Mouse (Mus musculus) liver, embryonic 12.5 days (tissue): ENCODE results near the gene Gnat1. TPM values are rescaled to one million over a fixed set of nuclear protein-coding genes. Genes with fewer than 3 reads are reported as not detected.

Experiments used
- ATAC-seq: fragments of 200-750 bp; cut with Nextera tagmentation; 2 replicates; pipeline ENCODE4 v1.8.0; 2017; ENCODE audit warnings: moderate number of reproducible peaks, mild to moderate bottlenecking, moderate library complexity
- H3K27ac ChIP-seq: fragments of 300-500 bp; sonication (generic); 2 replicates; pipeline ENCODE4 v1.5.1; 2016; ENCODE audit warnings: mild to moderate bottlenecking
- H3K27me3 ChIP-seq: fragments of 300-500 bp; sonication (generic); replicated peaks from 2 replicates; pipeline ENCODE4 v1.6.1; 2016; ENCODE audit warnings: mild to moderate bottlenecking, moderate library complexity
- H3K36me3 ChIP-seq: fragments of 300-500 bp; sonication (generic); 2 replicates; pipeline ENCODE4 v1.6.1; 2016; ENCODE audit warnings: mild to moderate bottlenecking, moderate library complexity
- H3K4me1 ChIP-seq: fragments of 300-500 bp; sonication (generic); 2 replicates; pipeline ENCODE4 v1.6.1; 2016
- H3K4me2 ChIP-seq: fragments of 300-500 bp; sonication (generic); 2 replicates; pipeline ENCODE4 v1.6.1; 2016; ENCODE audit warnings: mild to moderate bottlenecking, moderate library complexity
- H3K4me3 ChIP-seq: fragments of 300-500 bp; sonication (generic); 2 replicates; pipeline ENCODE4 v1.5.1; 2016; ENCODE audit warnings: mild to moderate bottlenecking, moderate library complexity
- H3K9ac ChIP-seq: fragments of 300-500 bp; sonication (generic); 2 replicates; pipeline ENCODE4 v1.6.1; 2016; ENCODE audit warnings: mild to moderate bottlenecking, moderate library complexity
- H3K9me3 ChIP-seq: fragments of 300-500 bp; sonication (generic); replicated peaks from 2 replicates; pipeline ENCODE4 v1.6.1; 2016; ENCODE audit warnings: mild to moderate bottlenecking, moderate library complexity
- WGBS: fragments of 180-500 bp; shearing (Covaris S2); methylation state at CpG from one replicate; pipeline ENCODE4 v1.1.7; 2016; ENCODE audit not compliant: insufficient replicate concordance; 5-methylcytosine and 5-hydroxymethylcytosine counted together
- polyA plus RNA-seq: library from polyadenylated mRNA; unstranded; fragments of >200 nt; fragmentation: Nextera tagmentation; extraction: Ambion mirVana; gene quantifications from 2 replicates; pipeline ENCODE4 v1.2.1, GENCODE M21; 2016

Gene Gnat1
- polyA plus RNA-seq, 1 experiment from 2014 or later, result 2.4 TPM

GRCm38 (mm10) chr9:107698611-107699190 lies 19.2 kb upstream of the Gnat1 start:
- 40% methylated on average over 14 of the region's 14 CpGs for WGBS
- H3K9ac ChIP-seq, result no peak overlapping the region
- H3K27ac ChIP-seq, result no peak overlapping the region
- peaks cover 32% of the 10 kb centered on the region for H3K4me1 ChIP-seq
- no peaks in the 10 kb centered on the region for H3K9me3 ChIP-seq
- no peak overlapping the region for H3K4me2 ChIP-seq
- no peak overlapping the region for H3K4me3 ChIP-seq
- peaks cover 77% of the 10 kb centered on the region for H3K27me3 ChIP-seq
- ATAC-seq, result no peak
- no peaks in the 10 kb centered on the region for H3K36me3 ChIP-seq

- Histone ChIP-seq H3K36me3 (no peaks in the 10 kb centered on the region), H3K4me3 (no peak overlapping the region), H3K4me1 (peaks cover 34% of the 10 kb centered on the region), H3K9me3 (no peaks in the 10 kb centered on the region), H3K9ac (no peak overlapping the region), H3K27me3 (peaks cover 73% of the 10 kb centered on the region), H3K27ac (no peak overlapping the region), H3K4me2 (no peak overlapping the region)
- ATAC-seq, result no peak
- WGBS, result 50% methylated on average over 14 of the region's 14 CpGs
Observed at GRCm38 (mm10) chr9:107697811-107698521, 18.5 kb upstream of the Gnat1 start.

GRCm38 (mm10) chr9:107696845-107697610 lies 17.5 kb upstream of the Gnat1 start:
- peak; percentile 6; the same call in 1 of the 2 replicates for ATAC-seq
- Histone ChIP-seq H3K9ac (no peak overlapping the region), H3K27me3 (peaks cover 72% of the 10 kb centered on the region), H3K36me3 (0 out of 2 replicates have a peak, but pooled peaks cover under 1% of the 10 kb centered on the region), H3K4me1 (peaks cover 36% of the 10 kb centered on the region), H3K4me3 (no peak overlapping the region), H3K4me2 (no peak overlapping the region), H3K27ac (no peak overlapping the region), H3K9me3 (no peaks in the 10 kb centered on the region)
- 45% methylated on average over 9 of the region's 9 CpGs for WGBS

- Histone ChIP-seq H3K36me3 (peaks cover 6% of the 10 kb centered on the region; the same call in 1 of the 2 replicates), H3K4me3 (no peak overlapping the region), H3K27me3 (peaks cover 77% of the 10 kb centered on the region), H3K9me3 (no peaks in the 10 kb centered on the region), H3K4me2 (no peak overlapping the region), H3K4me1 (peaks cover 36% of the 10 kb centered on the region), H3K27ac (no peak overlapping the region), H3K9ac (no peak overlapping the region)
- 29% methylated on average over 6 of the region's 6 CpGs for WGBS
- ATAC-seq, result no peak
Observed at GRCm38 (mm10) chr9:107696106-107696479, 16.6 kb upstream of the Gnat1 start.

DNA sequence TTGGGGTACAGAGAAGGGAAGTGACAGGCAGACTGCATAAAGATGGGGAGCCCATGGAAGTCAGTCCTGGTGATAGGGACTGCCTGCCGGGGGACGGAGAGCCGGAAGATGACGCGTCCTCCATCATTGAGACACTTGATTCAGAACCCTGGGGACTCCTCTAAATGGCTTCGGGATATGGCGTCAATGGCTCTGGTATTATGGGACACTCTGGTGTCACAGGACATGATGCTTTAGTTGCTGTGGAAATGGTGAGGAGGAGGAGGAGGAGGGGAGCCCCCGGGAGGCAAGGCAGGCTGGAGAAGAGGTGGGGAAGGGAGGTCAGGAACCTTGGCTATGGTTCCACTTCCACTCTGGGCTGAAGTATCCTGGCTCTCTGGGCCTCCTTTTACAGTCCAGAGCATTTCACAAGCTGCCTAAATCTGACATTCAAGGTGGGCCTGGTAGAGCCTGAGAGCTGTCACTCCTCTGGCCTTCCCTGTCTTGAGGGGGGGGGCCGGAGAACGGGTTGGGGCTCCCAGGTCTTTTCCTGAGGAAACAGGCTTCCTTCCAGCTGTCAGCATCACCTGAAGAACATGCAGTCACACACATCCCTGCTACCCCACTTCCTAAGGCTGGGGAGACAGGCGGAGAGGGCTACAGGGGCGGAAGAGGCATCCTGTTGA lies 16.1 kb upstream of the Gnat1 start:
- 73% methylated on average over 12 of the region's 12 CpGs for WGBS
- peaks cover 6% of the 10 kb centered on the region; the same call in 1 of the 2 replicates for H3K36me3 ChIP-seq
- no peak overlapping the region for H3K4me3 ChIP-seq

DNA sequence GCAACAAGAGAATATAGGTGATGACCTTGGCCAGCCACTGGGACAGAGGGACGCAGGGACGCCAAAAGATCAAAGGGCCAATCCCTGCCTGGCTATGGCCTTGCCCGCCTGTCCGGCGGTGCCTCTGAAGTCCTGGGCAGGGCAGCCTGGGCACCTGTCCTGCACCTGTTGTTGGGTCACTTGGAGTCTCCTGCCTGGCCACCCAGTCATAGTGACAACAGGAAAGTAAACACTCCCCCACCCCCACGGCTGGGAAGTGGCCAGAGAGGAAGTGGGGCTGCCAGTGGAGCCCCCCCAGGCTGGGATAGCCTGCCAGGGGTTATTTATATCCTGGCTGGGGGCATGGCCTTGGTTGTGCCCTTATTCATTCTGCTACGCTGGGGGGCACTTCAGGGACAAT lies 15.1 kb upstream of the Gnat1 start:
- Histone ChIP-seq H3K4me2 (no peak overlapping the region), H3K4me3 (no peak overlapping the region), H3K27ac (no peak overlapping the region), H3K9ac (no peak overlapping the region), H3K4me1 (peaks cover 36% of the 10 kb centered on the region), H3K9me3 (no peaks in the 10 kb centered on the region), H3K36me3 (peaks cover 6% of the 10 kb centered on the region; the same call in 1 of the 2 replicates), H3K27me3 (peaks cover 69% of the 10 kb centered on the region)
- ATAC-seq, result no peak
- WGBS, result 61% methylated on average over 7 of the region's 7 CpGs

More for the DNA sequence above, 16.1 kb upstream of the Gnat1 start:
- Histone ChIP-seq H3K4me2 (no peak overlapping the region), H3K9ac (no peak overlapping the region), H3K27ac (no peak overlapping the region), H3K4me1 (peaks cover 36% of the 10 kb centered on the region), H3K27me3 (peaks cover 74% of the 10 kb centered on the region), H3K9me3 (no peaks in the 10 kb centered on the region)
- no peak for ATAC-seq

GRCm38 (mm10) chr9:107693433-107693987 lies 14.0 kb upstream of the Gnat1 start:
- Histone ChIP-seq H3K27me3 (peaks cover 61% of the 10 kb centered on the region), H3K4me2 (no peak overlapping the region), H3K9ac (no peak overlapping the region), H3K9me3 (no peaks in the 10 kb centered on the region), H3K27ac (no peak overlapping the region), H3K4me1 (peaks cover 29% of the 10 kb centered on the region), H3K36me3 (peaks cover 6% of the 10 kb centered on the region; the same call in 1 of the 2 replicates), H3K4me3 (no peak overlapping the region)
- WGBS, result 57% methylated on average over 4 of the region's 4 CpGs
- ATAC-seq, result no peak

- no peak for ATAC-seq
Observed at GRCm38 (mm10) chr9:107692785-107693184, 13.3 kb upstream of the Gnat1 start.

GRCm38 (mm10) chr9:107690391-107690790 lies 10.9 kb upstream of the Gnat1 start:
- Histone ChIP-seq H3K9me3 (no peaks in the 10 kb centered on the region), H3K4me1 (peaks cover 15% of the 10 kb centered on the region), H3K27ac (no peak overlapping the region), H3K9ac (no peak overlapping the region), H3K4me3 (no peak overlapping the region), H3K36me3 (peaks cover 10% of the 10 kb centered on the region; the same call in 1 of the 2 replicates), H3K27me3 (peaks cover 63% of the 10 kb centered on the region), H3K4me2 (no peak overlapping the region)
- no peak for ATAC-seq
- 44% methylated on average over 8 of the region's 8 CpGs for WGBS

More at GRCm38 (mm10) chr9:107692785-107693184, 13.3 kb upstream of the Gnat1 start:
- Histone ChIP-seq H3K27ac (no peak overlapping the region), H3K4me2 (no peak overlapping the region), H3K4me3 (no peak overlapping the region), H3K36me3 (peaks cover 7% of the 10 kb centered on the region; the same call in 1 of the 2 replicates), H3K27me3 (peaks cover 61% of the 10 kb centered on the region), H3K4me1 (peaks cover 24% of the 10 kb centered on the region), H3K9ac (no peak overlapping the region), H3K9me3 (no peaks in the 10 kb centered on the region)
- 44% methylated on average over 5 of the region's 5 CpGs for WGBS

- Histone ChIP-seq H3K9me3 (no peaks in the 10 kb centered on the region), H3K27me3 (peaks cover 64% of the 10 kb centered on the region), H3K4me1 (peaks cover 10% of the 10 kb centered on the region; the same call in 1 of the 2 replicates), H3K27ac (no peak overlapping the region), H3K4me2 (no peak overlapping the region), H3K36me3 (peaks cover 10% of the 10 kb centered on the region; the same call in 1 of the 2 replicates), H3K4me3 (no peak overlapping the region), H3K9ac (no peak overlapping the region)
- WGBS, result 58% methylated on average over 7 of the region's 7 CpGs
- no peak for ATAC-seq
Observed at GRCm38 (mm10) chr9:107688939-107689338, 9.4 kb upstream of the Gnat1 start.

DNA sequence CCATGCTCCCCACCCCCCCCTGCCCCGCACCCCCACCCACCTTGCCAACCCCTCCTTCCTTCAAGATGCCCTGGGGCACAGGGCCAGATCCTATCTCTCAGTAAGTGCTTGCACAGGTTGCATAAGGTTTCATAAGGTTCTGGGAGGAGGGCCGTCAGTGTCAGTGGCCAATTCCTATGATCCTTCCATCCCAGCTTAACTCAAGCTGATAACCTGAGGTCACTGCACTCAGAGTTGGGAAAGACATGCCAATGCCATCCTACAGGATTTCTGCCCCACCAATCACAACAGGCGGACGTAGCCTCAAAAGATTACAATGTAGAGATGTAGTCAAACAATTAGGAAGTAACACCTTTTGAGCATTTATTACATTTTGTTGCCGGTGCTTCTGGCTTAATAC lies 8.9 kb upstream of the Gnat1 start:
- H3K27ac ChIP-seq, result no peak overlapping the region
- WGBS, result 61% methylated on average over 5 of the region's 5 CpGs
- H3K4me2 ChIP-seq, result no peak overlapping the region
- no peaks in the 10 kb centered on the region for H3K9me3 ChIP-seq
- H3K9ac ChIP-seq, result no peak overlapping the region
- ATAC-seq, result no peak
- H3K4me3 ChIP-seq, result no peak overlapping the region
- H3K27me3 ChIP-seq, result peaks cover 69% of the 10 kb centered on the region
- peaks cover 10% of the 10 kb centered on the region; the same call in 1 of the 2 replicates for H3K36me3 ChIP-seq
- peaks cover 10% of the 10 kb centered on the region; the same call in 1 of the 2 replicates for H3K4me1 ChIP-seq
